Mouse (Mus musculus) heart, postnatal 0 days (tissue): ENCODE measurements at regions not wholly inside any gene's neighbourhood (a gene's known extent, or its start where the extent isn't known, plus 50 kb on each side); places are given as distances from the start of the nearest gene placed in this dataset.

ENCODE experiments used
- CTCF ChIP-seq: IDR thresholded peaks from 2 replicates; pipeline ENCODE4 v1.5.1; 2016; ENCODE audit warnings: antibody characterized with exemption, control low read depth, low read depth
- EP300 ChIP-seq: IDR thresholded peaks from 2 replicates; pipeline ENCODE4 v1.6.1; 2016; ENCODE audit warnings: antibody characterized with exemption, low read depth

GRCm38 (mm10) chr9:46784355-46784975, 214.1 kb upstream of the Gm4791 start:
- no peak for TF ChIP-seq CTCF
- no peak for TF ChIP-seq EP300
